Mouse (Mus musculus): Measurements from ENCODE around the gene Rpl11.
A peak's percentile ranks its signal among the peaks of the same experiment; 100 is the strongest.

DNA sequence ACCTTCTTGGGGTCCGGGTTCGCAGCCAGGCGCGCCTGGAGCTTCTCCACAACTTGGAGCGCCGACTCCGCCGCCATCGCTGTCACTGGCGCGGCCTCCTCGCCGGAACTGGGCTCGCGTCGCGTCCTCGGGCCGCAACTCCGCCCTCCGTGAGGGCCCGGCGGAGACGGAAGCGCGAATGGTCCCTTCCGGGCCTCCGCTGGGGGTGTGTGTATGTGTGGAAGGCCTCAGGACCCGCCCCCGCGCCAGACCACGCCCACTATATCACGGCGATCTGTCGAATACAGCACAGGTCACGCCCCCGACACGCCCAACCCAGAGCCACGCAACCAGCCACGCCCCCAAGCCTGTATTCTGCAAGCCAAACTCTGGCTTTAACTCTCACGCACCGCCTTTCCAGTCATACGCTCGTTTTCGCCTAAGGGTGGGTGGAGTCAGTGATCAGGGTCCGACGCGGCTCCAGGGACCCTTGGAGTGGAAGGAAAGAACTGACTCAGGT is 31.6 kb downstream of the Rpl11 start, which contains the start of gene Eloa:
- 0 out of 2 replicates have a peak, but pooled peaks have one; percentile 8 for TF ChIP-seq CTCF (conservative IDR thresholded peaks at IDR 0.05; ENCODE audit: insufficient read depth, insufficient read length, low read depth, low read length)
- TF ChIP-seq POLR2A (IDR thresholded peaks at IDR 0.05; ENCODE audit: low read depth, low read length) = peak; percentile 59
